Mouse (Mus musculus): ENCODE measurements around the gene Gcgr. TPM values are rescaled to one million over a fixed set of nuclear protein-coding genes. Genes with fewer than 3 reads are reported as not detected.
"Not testable (repeated sequence)": the region's sequence is repeated elsewhere in the genome, so short reads cannot be mapped to it uniquely, and the experiment has no call there.

Gene Gcgr
- total and polyA plus RNA-seq, 3 experiments, result not detected

DNA sequence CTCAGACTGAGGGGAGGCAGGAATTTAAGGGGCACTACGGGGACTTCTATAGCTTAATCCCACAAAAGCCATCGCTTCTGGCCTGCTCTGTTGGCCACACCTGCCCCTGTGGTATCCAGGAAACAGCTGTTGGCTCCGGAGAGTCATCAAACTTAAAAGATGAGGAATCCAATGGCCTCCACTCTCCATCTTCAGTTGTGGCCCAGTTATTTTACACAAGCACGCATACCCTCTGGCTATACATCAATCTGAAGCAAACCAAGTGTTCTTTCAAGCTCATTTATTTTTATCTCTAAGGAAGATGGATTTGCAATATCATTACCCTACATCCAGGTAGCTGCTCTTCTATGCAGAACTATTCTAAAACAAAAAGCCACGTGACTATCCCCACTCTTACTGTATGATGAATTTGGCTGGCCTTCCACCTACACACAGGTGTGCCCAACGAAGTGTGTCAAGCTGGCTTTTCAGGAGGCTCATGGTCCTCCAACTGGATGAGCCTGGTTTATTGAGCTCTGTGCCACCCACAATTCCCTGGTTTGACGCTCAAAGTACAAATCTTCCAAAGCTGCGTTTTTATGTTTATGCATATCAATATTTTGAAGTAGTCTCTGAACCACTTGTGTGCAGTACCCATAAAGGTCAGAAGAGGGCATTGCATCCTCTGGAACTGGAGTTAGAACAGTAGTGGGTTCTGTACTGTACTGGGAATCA, 51.9 kb downstream of the Gcgr start (continued):
- TF ChIP-seq BHLHE40 (IDR thresholded peaks at IDR 0.05; ENCODE audit: borderline replicate concordance, low read depth, low read length) (no peak), MXI1 (IDR thresholded peaks at IDR 0.05; ENCODE audit: low read depth, low read length) (no peak), SMC3 (IDR thresholded peaks at IDR 0.05; ENCODE audit: low read depth, low read length) (peak; percentile 63), E2F4 (IDR thresholded peaks at IDR 0.05; ENCODE audit: borderline replicate concordance, low read depth, low read length) (no peak), ETS1 (IDR thresholded peaks at IDR 0.05; ENCODE audit: low read depth, low read length) (no peak), MAZ (IDR thresholded peaks at IDR 0.05; ENCODE audit: low read depth, low read length) (no peak), MEF2A (IDR thresholded peaks at IDR 0.05; ENCODE audit: extremely low read depth, insufficient replicate concordance, low read depth, low read length, poor library complexity, severe bottlenecking) (no peak), NRF1 (IDR thresholded peaks at IDR 0.05; ENCODE audit: insufficient read depth, low read depth, low read length, poor library complexity, severe bottlenecking) (no peak; the same call in 1 of the 2 replicates), TCF12 (IDR thresholded peaks at IDR 0.05; ENCODE audit: low read depth, low read length) (no peak), ZMIZ1 (IDR thresholded peaks at IDR 0.05; ENCODE audit: low read depth, low read length) (no peak), RCOR1 (IDR thresholded peaks at IDR 0.05; ENCODE audit: low read depth, low read length) (no peak), MAX (IDR thresholded peaks at IDR 0.05; ENCODE audit: low read length) (no peak; the same call in 1 of the 2 replicates), ZNF384 (IDR thresholded peaks at IDR 0.05; ENCODE audit: low read depth, low read length) (no peak), ZC3H11A (IDR thresholded peaks at IDR 0.05; ENCODE audit: low read depth, low read length) (peak; percentile 40), JUND (IDR thresholded peaks at IDR 0.05; ENCODE audit: low read depth, low read length) (no peak), CHD1 (IDR thresholded peaks at IDR 0.05; ENCODE audit: low read depth, low read length) (0 out of 2 replicates have a peak, but pooled peaks have one; percentile 37), POLR2A (IDR thresholded peaks at IDR 0.05; ENCODE audit: control insufficient read depth in 1 of 2, insufficient read depth in 1 of 2, low read depth in 1 of 2, low read length in 2 of 2, poor library complexity in 1 of 2) (no peak; a peak in 1 of 4 replicates), POLR2AphosphoS2 (IDR thresholded peaks at IDR 0.05; ENCODE audit: low read length) (no peak; the same call in 1 of the 2 replicates), KAT2A (conservative IDR thresholded peaks at IDR 0.05; ENCODE audit: low read depth, low read length) (no peak), CTCF (IDR thresholded peaks at IDR 0.05 in 2 of 3, conservative IDR thresholded peaks at IDR 0.05 in 1 of 3; ENCODE audit: control insufficient read depth in 1 of 3, insufficient read depth in 1 of 3, low read depth in 2 of 3, low read length in 3 of 3, poor library complexity in 1 of 3, severe bottlenecking in 1 of 3) (peak; percentile 18 to 85 (median 75); a peak in 5 of 6 replicates), ELF1 (IDR thresholded peaks at IDR 0.05; ENCODE audit: low read depth, low read length) (no peak)

DNA sequence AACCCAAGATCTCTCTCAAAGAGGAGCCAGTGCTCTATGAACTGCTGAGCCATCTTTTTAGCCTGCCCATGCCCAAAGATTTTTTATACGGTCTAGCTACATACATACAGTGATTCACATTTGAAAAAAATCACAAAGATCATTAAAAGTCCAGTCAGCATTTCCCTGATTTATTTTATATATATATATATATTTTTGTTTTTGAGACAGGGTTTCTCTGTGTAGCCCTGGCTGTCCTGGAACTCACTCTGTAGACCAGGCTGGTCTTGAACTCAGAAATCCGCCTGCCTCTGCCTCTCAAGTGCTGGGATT, 52.4 kb downstream of the Gcgr start:
- not testable (repeated sequence) for H3K4me3 ChIP-seq (ENCODE audit: control insufficient read depth in 1 of 2, insufficient read depth in 1 of 2, low read depth in 2 of 2, low read length in 2 of 2); H3K27ac ChIP-seq (ENCODE audit: control insufficient read depth, low read depth, low read length); DNase-seq (ENCODE audit: low read depth, low spot score); H3K9me3 ChIP-seq (replicated peaks; ENCODE audit: insufficient read depth, low read length); H3K9ac ChIP-seq (ENCODE audit: control insufficient read depth, low read depth, low read length, poor library complexity, severe bottlenecking); H3K27me3 ChIP-seq (ENCODE audit: control insufficient read depth in 1 of 2, insufficient read depth in 2 of 2, low read length in 2 of 2)
- Histone ChIP-seq H3K4me1 (ENCODE audit: control insufficient read depth in 1 of 2, insufficient read depth in 2 of 2, low read length in 2 of 2) (peaks cover 5 to 18% of the 10 kb centered on the region in 2 experiments), H3K79me2 (ENCODE audit: control insufficient read depth, insufficient read depth, low read length, poor library complexity) (peaks cover 35% of the 10 kb centered on the region), H3K36me3 (ENCODE audit: control insufficient read depth in 1 of 2, insufficient read depth in 2 of 2, low read length in 2 of 2) (peaks cover 10 to 15% of the 10 kb centered on the region in 2 experiments)

All from MEL (cell line).